Mouse (Mus musculus) bone marrow, adult 2 months (tissue): ENCODE data around the gene Mxi1.

ENCODE experiments used
- CTCF ChIP-seq: fragments of 200-500 bp; IDR thresholded peaks from 2 replicates; pipeline ENCODE4 v1.5.1; 2011; ENCODE audit warnings: low read length, control low read depth; ENCODE audit not compliant: control insufficient read depth, insufficient read depth
- POLR2A ChIP-seq: fragments of 200-500 bp; IDR thresholded peaks from 2 replicates; pipeline ENCODE4 v1.6.1; 2011; ENCODE audit warnings: low read depth, mild to moderate bottlenecking, control low read depth, low read length, borderline replicate concordance; ENCODE audit not compliant: control insufficient read depth

GRCm38 (mm10) chr19:53355065-53355464 is 44.7 kb downstream of the Mxi1 start:
- no peak for TF ChIP-seq CTCF
- TF ChIP-seq POLR2A, result no peak
